Mouse (Mus musculus) urinary bladder, postnatal 0 days (tissue): ENCODE results near the gene Itpr3. TPM values are rescaled to one million over a fixed set of nuclear protein-coding genes. Genes with fewer than 3 reads are reported as not detected.

ENCODE experiments used
- microRNA-seq: library from miRNA; unstranded; fragments of <30 nt; microRNA quantifications from one replicate; pipeline ENCODE4, GENCODE M21; 2016
- polyA plus RNA-seq: library from polyadenylated mRNA; unstranded; fragments of >200 nt; fragmentation: Nextera tagmentation; extraction: Ambion mirVana; gene quantifications from 2 replicates; pipeline ENCODE4 v1.2.1, GENCODE M21; 2015

Itpr3 gene
- polyA plus RNA-seq: 1.9 and 2.1 TPM in 2 replicates

DNA sequence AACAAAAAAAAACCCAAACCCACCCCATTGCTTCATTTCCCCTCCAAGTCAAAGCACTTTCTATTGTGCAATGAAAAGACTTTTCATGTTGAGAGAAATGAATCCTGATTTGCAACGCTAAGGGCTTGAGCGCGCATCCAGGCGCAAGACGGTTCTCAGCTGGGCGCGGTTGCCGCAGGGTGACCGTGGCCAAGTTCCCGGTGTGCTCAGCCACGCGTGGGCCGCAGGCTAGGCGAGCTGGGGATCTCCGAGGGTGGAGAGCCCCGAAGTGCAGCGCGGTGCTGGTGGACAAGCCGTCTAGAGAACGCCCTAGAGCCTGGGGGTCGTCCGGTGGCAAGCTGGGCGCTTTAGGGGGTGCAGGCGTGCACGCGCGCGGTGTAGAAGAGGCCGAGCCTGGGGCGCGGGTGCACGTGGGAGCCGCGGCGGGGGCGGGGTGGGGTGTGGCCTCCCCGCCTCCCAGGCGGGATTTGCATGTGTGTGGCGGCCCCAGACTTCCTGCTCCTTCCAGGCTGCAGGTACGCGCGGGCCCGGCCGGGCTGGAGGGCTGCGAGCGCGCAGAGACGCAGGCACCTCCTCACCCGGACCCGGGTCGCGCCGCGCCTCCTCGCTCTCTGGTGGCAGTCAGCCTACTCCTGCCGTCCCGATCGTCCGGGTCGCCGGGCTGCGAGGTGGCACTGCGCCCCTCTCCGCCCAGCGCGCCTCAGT, at the start of gene Itpr3:
TSS of gene Itpr3 (plus strand) at position 493 of the 705 bp plus-strand sequence.

DNA sequence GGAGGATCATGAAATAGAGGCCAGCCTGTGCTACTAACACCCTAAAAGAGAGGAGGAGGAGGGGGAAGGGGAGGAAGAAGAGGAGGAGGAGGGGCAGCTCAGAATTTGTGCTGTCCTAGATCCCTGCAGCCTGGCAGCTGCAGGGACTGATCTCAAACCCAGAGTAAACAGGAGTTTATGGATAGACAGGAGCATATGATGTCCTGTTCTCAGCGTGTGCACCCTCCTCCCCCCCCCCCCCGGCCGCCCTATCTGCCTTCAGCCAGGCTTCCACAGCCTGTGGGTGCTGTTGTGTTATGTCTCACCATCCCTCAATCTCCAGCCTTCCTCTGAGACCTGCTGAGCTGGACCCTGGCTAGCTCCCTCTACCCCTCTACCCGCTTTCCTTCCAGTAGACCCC, 28.2 kb upstream of the Itpr3 start, which contains the start of gene Bak1:
TSS of gene Bak1 (minus strand) at position 101 of the 400 bp plus-strand sequence.

DNA sequence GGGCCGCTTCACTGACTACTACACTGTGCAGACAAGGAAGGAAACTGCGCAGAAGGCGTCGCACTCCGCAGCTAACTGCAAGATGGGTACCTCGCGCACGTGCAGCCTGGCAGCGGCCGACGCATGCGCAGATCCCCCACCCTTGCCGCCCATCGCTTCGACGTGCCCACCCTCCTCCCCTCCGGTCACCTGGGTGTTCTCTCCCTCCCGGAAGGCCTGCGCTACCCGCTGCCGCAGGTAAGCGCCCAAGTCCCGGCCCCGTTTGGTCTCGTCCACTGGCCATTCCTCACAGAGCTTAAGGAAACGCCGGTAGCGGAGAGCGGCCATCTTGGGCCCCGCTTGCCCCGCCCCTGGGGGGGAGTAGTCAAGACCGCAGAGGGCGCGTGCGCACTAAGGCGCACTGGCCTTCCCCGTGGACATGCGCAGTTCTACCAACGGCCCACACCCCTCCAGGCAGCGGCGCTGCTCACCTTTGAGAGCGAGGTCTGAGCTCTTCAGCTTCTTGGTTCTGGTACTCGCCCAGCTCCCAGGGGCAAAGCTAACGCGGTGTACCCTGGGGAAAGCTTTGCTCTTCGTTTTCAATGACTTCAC, 76.5 kb downstream of the Itpr3 start, which contains the start of gene Uqcc2:
TSS of gene Uqcc2 (minus strand) at position 366 of the 591 bp plus-strand sequence.

DNA sequence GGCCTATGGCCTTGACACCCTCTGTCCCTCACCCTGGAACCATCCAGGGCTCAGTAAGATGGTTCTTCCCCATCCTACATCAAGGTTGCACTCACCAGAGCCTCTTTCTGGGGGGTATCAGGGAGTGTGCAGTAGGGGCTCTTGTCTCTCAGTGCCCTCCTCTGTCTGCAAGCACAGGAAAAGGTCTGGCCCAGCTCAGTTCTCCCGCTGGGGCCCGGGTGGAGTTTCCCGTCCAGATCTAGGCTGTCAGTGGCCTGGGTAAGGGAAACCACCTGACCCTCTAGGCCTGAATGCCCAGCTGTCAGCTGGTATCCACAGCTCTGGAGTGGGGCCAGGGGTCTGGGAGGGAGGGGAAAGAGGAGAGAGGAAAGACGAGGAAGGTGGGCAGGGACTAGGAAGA, 110.4 kb downstream of the Itpr3 start, which contains the start of gene Ip6k3:
TSS of gene Ip6k3 (minus strand) at position 251 of the 400 bp plus-strand sequence.

Small RNAs within 50 kb of the gene (microRNA-seq; reads per million reads assigned to microRNA genes)
- gene Mir7677: not detected

Other genes starting within 250 kb of the Itpr3 start
- not detected in 2 replicates for gene Nkx2-5, start 212.3 kb upstream of the Itpr3 start, polyA plus RNA-seq
- gene Kifc5b, start 140.2 kb upstream of the Itpr3 start, polyA plus RNA-seq: 1.2 and 1.6 TPM in 2 replicates
- gene Phf1, start 124.3 kb upstream of the Itpr3 start, polyA plus RNA-seq: 6.6 and 7.1 TPM in 2 replicates
- 125 and 143 TPM in 2 replicates for gene Cuta, start 117.7 kb upstream of the Itpr3 start, polyA plus RNA-seq
- 0.66 and 0.96 TPM in 2 replicates for gene Syngap1, start 116.1 kb upstream of the Itpr3 start, polyA plus RNA-seq
- 7.7 and 7.8 TPM in 2 replicates for gene Zbtb9, start 84.1 kb upstream of the Itpr3 start, polyA plus RNA-seq
- 5.5 and 5.6 TPM in 2 replicates for gene Bak1, start 28.3 kb upstream of the Itpr3 start, polyA plus RNA-seq
- gene Uqcc2, start 76.6 kb downstream of the Itpr3 start, polyA plus RNA-seq: 235 and 237 TPM in 2 replicates
- 0.08 TPM in 1 of 2 replicates, not detected in the other for gene Ip6k3, start 110.5 kb downstream of the Itpr3 start, polyA plus RNA-seq
- gene Lemd2, start 147.2 kb downstream of the Itpr3 start, polyA plus RNA-seq: 10.2 and 10.7 TPM in 2 replicates